ENCODE assay signal across 7 mouse cellular contexts in the genomic region with DNA sequence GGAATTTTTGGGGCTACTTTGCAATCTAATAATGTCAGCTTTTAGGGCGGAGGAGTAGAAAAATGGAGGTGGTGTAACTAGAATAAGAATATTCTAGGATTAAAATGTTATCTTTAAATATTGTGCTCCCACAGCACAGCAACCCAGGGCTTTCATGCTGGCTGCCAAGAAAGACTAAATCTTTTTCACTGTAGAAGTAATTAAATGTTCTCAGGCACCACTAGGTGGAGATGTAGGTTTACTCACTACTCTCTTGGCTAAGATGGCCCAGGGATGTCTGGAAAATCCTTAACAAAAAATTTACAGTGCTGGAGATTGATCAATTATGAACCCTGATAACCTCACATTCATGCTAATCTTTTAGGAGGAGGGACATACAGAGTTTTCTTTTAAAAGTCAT.
A peak's percentile ranks its signal among the peaks of the same experiment; 100 is the strongest.
DNase-seq lines count a peak whose midpoint lies in the region; ATAC-seq and TF ChIP-seq lines count a peak whose summit lies in the region.

No protein-coding gene starts in this region.

- H3K9me3 ChIP-seq in forebrain, embryonic 16.5 days (ENCODE audit: control insufficient read depth, low read length): no peaks in the 10 kb centered on the region
- no peaks in the 10 kb centered on the region for H3K9me3 ChIP-seq in midbrain, embryonic 16.5 days (replicated peaks; ENCODE audit: control insufficient read depth, low read length, poor library complexity, severe bottlenecking)

- peak; percentile 77 for ATAC-seq in forebrain, embryonic 16.5 days
- peak; percentile 71 for ATAC-seq in midbrain, embryonic 16.5 days

- intact Hi-C loops in left cerebral cortex, adult 2 months (cut with DNase I): loop anchor here (1.0 to 10.0 kb wide), 8 partner anchors 125 to 1630 kb away; no protein-coding TSS in a partner anchor
- intact Hi-C loops in left cerebral cortex, postnatal 4 days (cut with DNase I): loop anchor here (5.0 to 10.0 kb wide), 9 partner anchors 122 to 1622 kb away; no protein-coding TSS in a partner anchor

- H3K27me3 ChIP-seq in forebrain, embryonic 16.5 days (replicated peaks; ENCODE audit: control insufficient read depth, insufficient read depth, low read length): no peaks in the 10 kb centered on the region
- H3K27me3 ChIP-seq in midbrain, embryonic 16.5 days (ENCODE audit: control insufficient read depth, insufficient read depth, low read depth, low read length): no peaks in the 10 kb centered on the region

- no peak for DNase-seq in left cerebral cortex, adult 2 months (ENCODE audit: extremely low spot score in 1 of 2, low spot score in 2 of 2)
- DNase-seq in left cerebral cortex, postnatal 4 days: no peak
- peak; percentile 47 for DNase-seq in adipocyte (ENCODE audit: low spot score)
- DNase-seq in testis, postnatal 14 days (ENCODE audit: low spot score): no peak
- DNase-seq in heart, adult 9 months (ENCODE audit: low spot score in 2 of 2): no peak

- H3K4me1 ChIP-seq in forebrain, embryonic 16.5 days (replicated peaks; ENCODE audit: control insufficient read depth, insufficient read depth, low read length): peaks cover 34% of the 10 kb centered on the region
- H3K4me1 ChIP-seq in midbrain, embryonic 16.5 days (ENCODE audit: control insufficient read depth, insufficient read depth, low read length): peaks cover 6% of the 10 kb centered on the region; the same call in 1 of the 2 replicates

- H3K36me3 ChIP-seq in forebrain, embryonic 16.5 days (ENCODE audit: control insufficient read depth, insufficient read depth): no peaks in the 10 kb centered on the region
- no peaks in the 10 kb centered on the region for H3K36me3 ChIP-seq in midbrain, embryonic 16.5 days (ENCODE audit: control insufficient read depth, insufficient read depth, low read length)

- no peak overlapping the region for H3K4me3 ChIP-seq in left cerebral cortex, adult 2 months
- no peak overlapping the region for H3K4me3 ChIP-seq in forebrain, embryonic 16.5 days (replicated peaks; ENCODE audit: low read length)
- H3K4me3 ChIP-seq in midbrain, embryonic 16.5 days (ENCODE audit: low read depth, low read length): no peak overlapping the region

- 21% methylated on average over 1 of the region's 1 CpGs for WGBS in forebrain, embryonic 16.5 days
- WGBS in midbrain, embryonic 16.5 days: 25% methylated on average over 1 of the region's 1 CpGs

- peak; percentile 79 for TF ChIP-seq CTCF in left cerebral cortex, adult 2 months (IDR thresholded peaks at IDR 0.05)

- H3K9ac ChIP-seq in forebrain, embryonic 16.5 days (replicated peaks; ENCODE audit: low read depth, low read length): no peak overlapping the region
- H3K9ac ChIP-seq in midbrain, embryonic 16.5 days (ENCODE audit: low read depth, low read length): no peak overlapping the region

- H3K27ac ChIP-seq in left cerebral cortex, adult 2 months: no peak overlapping the region
- peak overlapping the region; percentile 25 for H3K27ac ChIP-seq in forebrain, embryonic 16.5 days (ENCODE audit: low read length)
- no peak overlapping the region for H3K27ac ChIP-seq in midbrain, embryonic 16.5 days (ENCODE audit: low read length)

- H3K4me2 ChIP-seq in forebrain, embryonic 16.5 days (ENCODE audit: low read length): no peak overlapping the region
- no peak overlapping the region for H3K4me2 ChIP-seq in midbrain, embryonic 16.5 days (ENCODE audit: low read length)
